Mouse (Mus musculus): Measurements from ENCODE around the gene Pon3. TPM values are rescaled to one million over a fixed set of nuclear protein-coding genes. Genes with fewer than 3 reads are reported as not detected.
A peak's percentile ranks its signal among the peaks of the same experiment; 100 is the strongest.

The Pon3 gene
- polyA plus RNA-seq, 1 experiment from 2014 or later: 44.4 TPM

DNA sequence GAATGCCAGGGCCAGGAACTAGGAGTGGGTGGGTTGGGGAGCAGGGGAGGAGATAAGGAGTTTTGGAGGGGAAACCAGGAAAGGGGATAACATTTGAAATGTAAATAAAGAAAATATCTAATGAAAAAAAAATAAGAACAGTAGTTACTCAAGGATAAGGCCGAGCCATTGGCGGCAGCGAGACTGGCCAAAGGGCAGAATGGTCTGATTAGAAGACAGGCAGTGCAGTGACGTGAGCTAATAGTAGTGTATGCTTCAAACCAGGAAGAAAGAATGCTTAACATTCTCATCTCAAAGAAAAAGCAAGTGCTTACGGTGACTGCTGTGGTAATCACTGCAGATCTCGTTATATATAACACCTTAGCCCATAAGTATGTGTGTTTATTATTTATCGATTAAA is 40.0 kb upstream of the Pon3 start:
- no peak overlapping the region for H3K27ac ChIP-seq (ENCODE audit: low read depth)
- TF ChIP-seq CTCF (IDR thresholded peaks at IDR 0.05; ENCODE audit: low read depth) (no peak), EP300 (IDR thresholded peaks at IDR 0.05; ENCODE audit: low read depth) (no peak)
- ATAC-seq: no peak

DNA sequence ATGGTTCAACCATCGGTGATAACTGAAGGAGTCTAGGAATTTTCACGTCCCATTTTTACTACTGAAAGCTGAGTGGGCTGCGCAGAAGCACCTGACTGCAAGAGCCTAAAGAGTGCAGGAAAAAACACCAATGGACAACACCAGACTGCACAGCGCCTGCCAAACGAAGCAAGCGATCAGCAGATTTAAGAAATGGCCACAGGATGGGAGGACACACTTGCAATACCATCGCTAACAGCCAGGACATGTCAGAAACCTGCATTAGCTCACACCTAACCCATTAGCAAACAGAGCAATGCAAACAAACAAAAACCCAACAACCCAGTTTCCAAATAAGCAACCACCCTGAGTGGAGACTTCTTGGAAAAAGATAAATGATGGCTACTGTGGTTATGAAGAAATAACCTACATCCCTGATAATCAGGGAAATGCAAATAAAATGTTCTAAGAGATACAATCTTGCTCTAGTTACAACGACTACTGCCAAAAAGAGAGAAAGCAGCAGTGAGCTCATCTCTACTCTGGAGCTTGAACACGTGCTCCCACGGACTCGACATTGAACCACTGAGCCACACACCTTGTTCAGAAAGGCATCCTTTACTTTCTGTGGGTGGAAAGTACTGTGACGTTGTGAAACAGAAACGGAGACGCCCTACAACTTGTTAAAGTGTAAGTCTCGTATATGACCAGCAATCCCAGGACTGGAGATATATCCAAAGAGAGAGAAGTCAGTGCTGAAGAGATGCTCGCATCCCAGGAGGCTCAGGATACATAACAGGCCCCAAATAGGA is 38.8 kb upstream of the Pon3 start:
- H3K27me3 ChIP-seq (ENCODE audit: insufficient read depth, low read length): no peaks in the 10 kb centered on the region
- peaks cover 27% of the 10 kb centered on the region for H3K36me3 ChIP-seq (replicated peaks; ENCODE audit: insufficient read depth, low read length)
- no peaks in the 10 kb centered on the region for H3K9me3 ChIP-seq (ENCODE audit: low read length)
- H3K4me1 ChIP-seq (ENCODE audit: insufficient read depth): peaks cover 44% of the 10 kb centered on the region
- ATAC-seq: no peak
- peak overlapping the region; percentile 62 for H3K4me2 ChIP-seq (ENCODE audit: low read depth, low read length)
- TF ChIP-seq CTCF (IDR thresholded peaks at IDR 0.05; ENCODE audit: low read depth): peak; percentile 30; the same call in 1 of the 2 replicates
- TF ChIP-seq EP300 (IDR thresholded peaks at IDR 0.05; ENCODE audit: low read depth): no peak
- H3K9ac ChIP-seq (replicated peaks): 0 out of 2 replicates have a peak overlapping the region, but pooled peaks have one; percentile 21
- DNase-seq: no peak
- no peak overlapping the region for H3K4me3 ChIP-seq (ENCODE audit: low read depth, low read length)
- 81% methylated on average over 16 of the region's 16 CpGs for WGBS (ENCODE audit: insufficient replicate concordance)
- H3K27ac ChIP-seq (ENCODE audit: low read depth): no peak overlapping the region

More for the DNA sequence above, 40.0 kb upstream of the Pon3 start:
- Histone ChIP-seq H3K9ac (replicated peaks) (peak overlapping the region; percentile 6; the same call in 1 of the 2 replicates), H3K4me1 (ENCODE audit: insufficient read depth) (peaks cover 35% of the 10 kb centered on the region), H3K9me3 (ENCODE audit: low read length) (no peaks in the 10 kb centered on the region), H3K36me3 (replicated peaks; ENCODE audit: insufficient read depth, low read length) (peaks cover 27% of the 10 kb centered on the region), H3K4me2 (ENCODE audit: low read depth, low read length) (peak overlapping the region; percentile 71), H3K4me3 (ENCODE audit: low read depth, low read length) (peak overlapping the region; percentile 80), H3K27me3 (ENCODE audit: insufficient read depth, low read length) (no peaks in the 10 kb centered on the region)
- no peak for DNase-seq
- WGBS (ENCODE audit: insufficient replicate concordance): 82% methylated on average over 7 of the region's 7 CpGs

DNA sequence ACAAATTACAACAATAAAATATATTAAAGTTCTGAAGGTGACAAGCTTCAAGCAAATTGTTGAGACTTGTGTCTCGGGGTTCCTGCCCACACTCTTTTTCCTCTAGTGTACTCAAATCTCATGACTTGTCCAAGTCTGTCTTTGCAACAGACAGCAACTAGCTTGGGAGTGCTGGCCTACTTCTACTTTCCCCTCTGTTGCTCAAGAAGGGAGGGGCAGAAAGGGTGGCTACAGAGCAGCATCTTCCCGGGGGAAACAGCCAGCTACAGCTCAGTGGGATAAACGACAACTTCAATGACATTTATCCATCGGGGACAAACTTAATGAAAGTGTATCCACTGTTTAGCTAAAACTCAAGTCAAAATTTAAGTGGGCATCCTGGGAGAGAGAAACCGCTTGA is 36.8 kb upstream of the Pon3 start:
- Histone ChIP-seq H3K4me3 (ENCODE audit: low read depth, low read length) (no peak overlapping the region), H3K27ac (ENCODE audit: low read depth) (peak overlapping the region; percentile 24; the same call in 1 of the 2 replicates), H3K36me3 (replicated peaks; ENCODE audit: insufficient read depth, low read length) (peaks cover 41% of the 10 kb centered on the region), H3K4me1 (ENCODE audit: insufficient read depth) (peaks cover 55% of the 10 kb centered on the region), H3K27me3 (ENCODE audit: insufficient read depth, low read length) (no peaks in the 10 kb centered on the region), H3K4me2 (ENCODE audit: low read depth, low read length) (0 out of 2 replicates have a peak overlapping the region, but pooled peaks have one; percentile 8), H3K9me3 (ENCODE audit: low read length) (no peaks in the 10 kb centered on the region), H3K9ac (replicated peaks) (no peak overlapping the region)
- no peak for TF ChIP-seq EP300 (IDR thresholded peaks at IDR 0.05; ENCODE audit: low read depth)
- no peak for TF ChIP-seq CTCF (IDR thresholded peaks at IDR 0.05; ENCODE audit: low read depth)
- DNase-seq: no peak
- no peak for ATAC-seq
- WGBS (ENCODE audit: insufficient replicate concordance): 73% methylated on average over 5 of the region's 5 CpGs

DNA sequence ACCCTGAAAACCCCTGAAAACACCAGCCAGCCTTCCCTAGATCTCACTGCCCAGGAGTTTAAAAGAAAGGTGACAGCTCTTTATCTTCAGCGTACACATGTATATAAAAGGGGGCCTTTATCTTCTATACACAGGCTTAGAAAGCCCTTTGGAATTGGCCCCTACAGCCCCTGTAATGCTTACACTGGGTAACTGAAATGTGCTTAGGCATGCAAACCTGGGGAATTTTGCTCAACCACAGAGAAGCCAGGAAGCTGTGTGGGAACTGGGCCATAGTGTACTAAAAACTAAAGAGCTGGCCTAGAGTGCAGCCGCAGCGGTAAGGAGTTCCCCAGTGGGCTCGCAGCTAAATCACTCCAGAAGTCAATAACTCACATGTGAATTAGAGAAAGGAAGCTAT is 35.4 kb upstream of the Pon3 start:
- H3K9me3 ChIP-seq (ENCODE audit: low read length): no peaks in the 10 kb centered on the region
- no peaks in the 10 kb centered on the region for H3K27me3 ChIP-seq (ENCODE audit: insufficient read depth, low read length)
- H3K4me3 ChIP-seq (ENCODE audit: low read depth, low read length): no peak overlapping the region
- TF ChIP-seq CTCF (IDR thresholded peaks at IDR 0.05; ENCODE audit: low read depth) (no peak), EP300 (IDR thresholded peaks at IDR 0.05; ENCODE audit: low read depth) (peak; percentile 95)
- 48% methylated on average over 4 of the region's 4 CpGs for WGBS (ENCODE audit: insufficient replicate concordance)
- DNase-seq (no peak), ATAC-seq (peak; percentile 86)
- peaks cover 44% of the 10 kb centered on the region for H3K36me3 ChIP-seq (replicated peaks; ENCODE audit: insufficient read depth, low read length)
- H3K4me2 ChIP-seq (ENCODE audit: low read depth, low read length): peak overlapping the region; percentile 36
- H3K27ac ChIP-seq (ENCODE audit: low read depth): peak overlapping the region; percentile 24
- no peak overlapping the region for H3K9ac ChIP-seq (replicated peaks)
- H3K4me1 ChIP-seq (ENCODE audit: insufficient read depth): peaks cover 56% of the 10 kb centered on the region

DNA sequence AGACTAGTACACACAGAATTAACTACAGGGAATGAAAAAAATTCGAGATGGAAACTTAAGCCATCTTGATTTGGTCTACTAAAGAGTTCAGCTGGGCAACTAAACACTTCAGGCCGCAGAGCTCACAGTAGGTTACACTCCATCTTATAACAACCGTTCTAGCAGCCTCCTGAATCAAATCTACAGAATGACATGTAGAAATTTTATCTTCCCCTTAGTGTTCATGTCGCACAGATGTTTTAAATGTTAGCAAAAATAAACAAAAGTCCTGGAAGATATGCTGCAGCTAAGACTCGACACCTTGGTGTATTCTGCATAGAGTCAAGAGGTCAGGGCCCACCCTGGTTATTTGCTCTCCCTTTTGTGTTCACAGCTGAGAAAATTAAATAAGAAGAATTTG is 31.8 kb upstream of the Pon3 start:
- 52% methylated on average over 5 of the region's 5 CpGs for WGBS (ENCODE audit: insufficient replicate concordance)

DNA sequence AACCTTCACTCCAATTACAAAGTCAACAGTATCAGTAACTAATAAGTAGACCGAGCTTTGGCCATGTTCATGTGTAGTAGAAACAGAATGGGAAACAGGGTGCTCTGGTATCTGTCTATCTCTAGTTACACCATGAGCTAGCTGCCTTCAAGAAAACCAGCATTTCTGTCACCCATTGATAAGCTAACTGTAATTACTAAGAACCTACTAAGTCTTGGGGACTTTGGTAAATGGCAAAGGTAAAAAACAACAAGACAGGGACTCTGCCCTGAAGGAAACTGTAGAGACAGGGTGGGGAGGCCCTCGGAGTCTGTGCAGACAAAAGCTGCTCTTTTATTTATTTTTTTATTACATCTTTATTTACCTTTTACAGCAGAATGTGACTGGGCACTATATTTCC is 31.3 kb upstream of the Pon3 start:
- Histone ChIP-seq H3K4me2 (ENCODE audit: low read depth, low read length) (peak overlapping the region; percentile 1; the same call in 1 of the 2 replicates), H3K4me3 (ENCODE audit: low read depth, low read length) (no peak overlapping the region)
- no peak for DNase-seq

More for the DNA sequence above, 31.8 kb upstream of the Pon3 start:
- H3K27ac ChIP-seq (ENCODE audit: low read depth): peak overlapping the region; percentile 39
- DNase-seq (no peak), ATAC-seq (no peak; the same call in 1 of the 2 replicates)
- peak overlapping the region; percentile 2 for H3K4me2 ChIP-seq (ENCODE audit: low read depth, low read length)
- H3K9me3 ChIP-seq (ENCODE audit: low read length): no peaks in the 10 kb centered on the region
- H3K27me3 ChIP-seq (ENCODE audit: insufficient read depth, low read length): no peaks in the 10 kb centered on the region
- H3K36me3 ChIP-seq (replicated peaks; ENCODE audit: insufficient read depth, low read length): peaks cover 30% of the 10 kb centered on the region
- no peak overlapping the region for H3K4me3 ChIP-seq (ENCODE audit: low read depth, low read length)
- no peak overlapping the region for H3K9ac ChIP-seq (replicated peaks)
- TF ChIP-seq EP300 (IDR thresholded peaks at IDR 0.05; ENCODE audit: low read depth) (peak; percentile 39; the same call in 1 of the 2 replicates), CTCF (IDR thresholded peaks at IDR 0.05; ENCODE audit: low read depth) (no peak)
- H3K4me1 ChIP-seq (ENCODE audit: insufficient read depth): peaks cover 43% of the 10 kb centered on the region

More for the DNA sequence above, 31.3 kb upstream of the Pon3 start:
- Histone ChIP-seq H3K27ac (ENCODE audit: low read depth) (peak overlapping the region; percentile 39), H3K27me3 (ENCODE audit: insufficient read depth, low read length) (no peaks in the 10 kb centered on the region), H3K4me1 (ENCODE audit: insufficient read depth) (peaks cover 38% of the 10 kb centered on the region), H3K9ac (replicated peaks) (no peak overlapping the region), H3K9me3 (ENCODE audit: low read length) (no peaks in the 10 kb centered on the region), H3K36me3 (replicated peaks; ENCODE audit: insufficient read depth, low read length) (peaks cover 28% of the 10 kb centered on the region)
- 52% methylated on average over 2 of the region's 2 CpGs for WGBS (ENCODE audit: insufficient replicate concordance)
- peak; percentile 96 for TF ChIP-seq EP300 (IDR thresholded peaks at IDR 0.05; ENCODE audit: low read depth)
- no peak for TF ChIP-seq CTCF (IDR thresholded peaks at IDR 0.05; ENCODE audit: low read depth)
- peak; percentile 74 for ATAC-seq
